Mouse (Mus musculus) adrenal gland, adult 18-20 months (tissue): ENCODE measurements around the gene Ddit4l. TPM values are rescaled to one million over a fixed set of nuclear protein-coding genes. Genes with fewer than 3 reads are reported as not detected.
A peak's percentile ranks its signal among the peaks of the same experiment; 100 is the strongest.
"Not testable (repeated sequence)": the region's sequence is repeated elsewhere in the genome, so short reads cannot be mapped to it uniquely, and the experiment has no call there.

Experiments
- DNase-seq, 2 experiments: peaks; one replicate each; pipeline ENCODE4 v3.0.0; 2021 to 2022; ENCODE audit warnings: low spot score in 2 of 2
- long read RNA-seq, 2 experiments: library from polyadenylated mRNA; stranded (forward); transcript quantifications; one replicate each; pipeline ENCODE4 v2.0.0; 2021
- total RNA-seq, 2 experiments: library from RNA; stranded (reverse); gene quantifications; 1 replicate in 1 of 2; 2 replicates in 1 of 2; pipeline ENCODE4 v1.2.3; 2021

Ddit4l gene
- total RNA-seq: 1 to 10 TPM in 1 of 2 experiments, under 1 TPM in 1; 0.70 to 1.1 TPM
- long read RNA-seq, experiment 1: 0 reads
- long read RNA-seq, experiment 2, transcript Ddit4l-201 (3 exons, 2,722 nt): major isoform, 12 of 13 reads
- long read RNA-seq, experiment 2, partial matches to known transcripts: 0 of 13 reads
- long read RNA-seq, experiment 2, other reads (novel, unspliced or antisense): 0 of 13 reads

GRCm38 (mm10) chr3:137621312-137621711 lies at the start of gene Ddit4l:
TSS of gene Ddit4l (plus strand) at chr3:137621612.
- not testable (repeated sequence) for DNase-seq

DNA sequence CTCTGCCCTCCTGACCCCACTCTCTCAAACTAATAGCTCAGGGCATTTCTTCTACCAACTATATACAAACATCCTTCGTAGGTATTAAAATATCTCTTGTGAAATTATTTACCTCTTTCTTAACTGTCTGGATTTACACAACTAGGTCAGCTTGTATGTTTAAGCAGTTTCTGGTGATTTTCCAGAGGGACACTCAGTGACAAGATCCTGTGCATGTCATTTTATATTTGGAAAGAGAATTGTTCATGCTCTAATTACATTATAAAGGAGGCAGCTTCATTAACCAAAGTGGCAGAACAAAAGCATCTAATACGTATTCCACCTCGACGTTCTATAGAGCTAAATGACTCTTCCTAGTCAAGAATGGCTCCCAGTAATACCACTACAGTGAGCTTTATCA lies 45.3 kb upstream of the Ddit4l start:
- no peak for DNase-seq

DNA sequence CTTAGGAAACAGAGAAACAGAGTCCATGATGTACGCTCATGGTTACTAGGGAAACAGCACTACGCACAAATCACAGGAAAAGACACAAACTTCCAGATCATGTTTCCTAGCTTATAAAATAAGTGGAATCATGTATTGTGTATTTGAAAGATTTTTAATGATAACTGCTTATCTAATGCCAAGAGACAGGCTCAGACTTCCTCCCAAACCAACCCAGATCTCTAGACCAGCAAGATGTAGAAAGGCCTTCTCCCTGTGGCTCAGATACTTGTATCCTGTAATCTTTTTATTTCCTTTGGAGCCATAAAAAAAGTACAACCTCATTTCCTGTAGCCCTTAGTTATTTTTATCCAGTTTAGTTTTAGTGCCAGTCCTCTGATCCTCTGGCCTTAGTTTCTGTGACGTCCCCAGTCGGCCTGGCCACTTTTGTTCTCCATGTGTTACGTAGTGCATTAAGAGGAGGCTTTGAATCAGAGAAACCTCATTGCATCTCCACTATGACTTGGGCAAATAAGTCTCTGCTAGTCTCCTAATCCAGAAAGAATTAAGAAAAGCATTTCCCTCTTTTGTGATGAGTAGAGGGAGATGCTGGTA lies 34.9 kb upstream of the Ddit4l start:
- no peak for DNase-seq

- DNase-seq: no peak
These were observed 31.6 kb upstream of the Ddit4l start for GRCm38 (mm10) chr3:137589811-137590210.

DNA sequence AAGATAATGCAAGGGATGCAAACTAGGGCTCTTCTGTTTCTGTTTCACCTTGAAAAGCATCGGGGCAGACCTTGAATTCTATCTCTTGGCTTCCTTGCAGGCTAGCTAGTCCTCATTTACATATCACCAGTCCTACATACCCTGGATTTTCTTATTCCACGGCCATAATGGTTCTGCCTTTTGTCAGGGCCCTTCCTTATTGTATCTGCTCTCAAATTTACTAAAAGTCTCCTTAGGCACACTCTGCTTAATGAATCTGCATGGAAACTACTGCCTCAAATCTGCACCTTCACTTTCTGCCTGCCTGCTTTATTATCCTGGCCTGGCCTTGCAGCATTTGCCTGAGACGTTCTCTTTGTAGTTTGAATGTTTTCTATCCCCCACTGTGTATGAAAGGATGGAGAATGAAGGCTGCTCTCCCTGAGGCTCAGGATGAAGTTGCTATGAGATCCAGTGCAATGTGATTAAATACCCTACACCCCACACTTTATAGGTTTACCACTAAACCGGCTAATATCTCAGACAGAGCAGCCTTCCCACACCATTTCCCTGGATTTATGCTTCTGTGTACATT lies 27.0 kb upstream of the Ddit4l start:
- DNase-seq: no peak

GRCm38 (mm10) chr3:137608918-137609435 lies 12.4 kb upstream of the Ddit4l start:
- no peak for DNase-seq

DNA sequence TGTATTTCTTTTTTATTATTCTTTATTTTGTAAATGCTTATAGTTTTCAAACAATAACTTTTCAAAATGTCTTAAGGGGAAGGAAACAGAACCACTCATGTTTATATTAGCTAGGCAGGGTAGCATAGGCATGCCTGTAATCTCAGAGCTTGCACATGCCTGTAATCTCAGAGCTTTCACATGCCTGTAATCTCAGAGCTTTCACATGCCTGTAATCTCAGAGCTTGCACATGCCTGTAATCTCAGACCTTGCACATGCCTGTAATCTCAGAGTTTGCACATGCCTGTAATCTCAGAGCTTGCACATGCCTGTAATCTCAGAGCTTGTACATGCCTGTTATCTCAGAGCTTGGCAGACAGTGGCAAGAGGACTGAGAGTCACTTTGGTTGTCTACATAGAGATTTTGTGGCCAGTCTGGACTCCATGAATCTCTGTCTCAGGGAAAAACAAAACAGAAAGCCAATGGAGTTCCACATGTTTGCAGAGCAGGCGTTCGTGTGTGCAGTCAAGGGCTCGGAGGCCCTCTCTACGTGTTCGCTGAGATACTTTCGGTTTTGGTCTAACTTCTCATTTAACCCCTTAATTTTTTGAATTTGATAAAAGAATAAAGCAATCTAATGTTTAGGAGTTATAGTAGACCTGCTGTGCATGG lies 10.8 kb upstream of the Ddit4l start:
- no peak for DNase-seq

- no peak for DNase-seq
These were observed 10.1 kb upstream of the Ddit4l start for GRCm38 (mm10) chr3:137611110-137611857.

GRCm38 (mm10) chr3:137611981-137612380 lies 9.4 kb upstream of the Ddit4l start:
- no peak for DNase-seq

- no peak for DNase-seq
These were observed 872 bp upstream of the Ddit4l start for GRCm38 (mm10) chr3:137620540-137620939.

DNA sequence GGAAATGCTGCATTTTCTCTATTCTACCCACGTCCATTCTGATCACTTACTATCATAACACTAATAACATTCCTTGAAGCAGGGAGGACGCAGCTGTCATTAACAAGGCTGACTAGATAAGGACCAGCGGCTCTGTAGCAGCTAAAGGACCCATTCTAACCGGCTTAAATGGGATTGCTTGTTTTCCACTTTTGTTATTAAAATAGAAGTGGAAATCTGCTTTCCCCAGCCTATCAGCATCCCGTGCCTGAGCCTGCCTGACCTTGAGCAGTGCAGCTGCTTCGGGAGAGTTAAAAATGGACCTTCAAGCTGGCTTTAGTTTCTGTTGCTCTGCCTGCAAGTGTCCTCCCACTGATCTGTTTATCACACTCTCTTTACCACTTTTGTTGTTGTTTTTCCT lies 679 bp downstream of the Ddit4l start:
- no peak for DNase-seq

- no peak for DNase-seq
These were observed 1.6 kb downstream of the Ddit4l start for GRCm38 (mm10) chr3:137622895-137623580.

DNA sequence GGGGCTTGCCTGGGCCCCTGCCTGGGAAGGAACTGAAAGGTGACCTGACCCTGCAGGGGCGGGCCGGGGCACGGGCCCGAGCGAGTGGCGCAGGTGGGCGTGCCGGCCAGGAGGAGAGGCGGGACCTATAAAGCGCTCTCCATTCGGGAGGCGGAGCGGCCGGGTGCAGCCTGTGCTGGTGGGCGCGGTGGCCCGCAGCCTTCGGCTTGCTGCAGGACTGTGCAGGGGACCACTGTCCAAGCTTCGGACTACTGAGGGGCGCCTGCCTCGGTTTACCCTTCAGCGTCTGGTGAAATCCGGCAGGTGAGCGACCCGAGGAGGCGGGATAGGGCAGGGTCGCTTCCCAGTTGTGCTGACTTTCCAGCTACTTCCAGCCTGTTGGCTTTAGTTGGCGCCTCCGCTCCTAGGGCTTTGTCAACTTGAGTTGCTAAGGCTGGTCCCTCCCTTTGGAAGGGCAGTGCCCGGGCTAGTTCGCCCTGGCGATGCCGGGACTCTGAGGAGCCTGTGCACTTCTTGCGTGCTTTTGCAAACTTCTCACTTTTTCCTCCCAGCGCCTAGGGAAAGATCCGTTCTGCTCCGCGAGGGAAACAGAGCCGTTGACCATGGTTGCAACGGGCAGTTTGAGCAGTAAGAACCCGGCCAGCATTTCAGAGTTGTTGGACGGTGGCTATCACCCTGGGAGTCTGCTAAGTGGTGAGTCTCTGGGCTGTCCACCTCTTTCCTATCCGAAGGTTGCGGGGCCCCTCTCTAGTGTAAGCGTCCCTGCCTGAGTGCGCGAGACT lies 2.4 kb downstream of the Ddit4l start:
- peak; percentile 34 to 51 for DNase-seq

DNA sequence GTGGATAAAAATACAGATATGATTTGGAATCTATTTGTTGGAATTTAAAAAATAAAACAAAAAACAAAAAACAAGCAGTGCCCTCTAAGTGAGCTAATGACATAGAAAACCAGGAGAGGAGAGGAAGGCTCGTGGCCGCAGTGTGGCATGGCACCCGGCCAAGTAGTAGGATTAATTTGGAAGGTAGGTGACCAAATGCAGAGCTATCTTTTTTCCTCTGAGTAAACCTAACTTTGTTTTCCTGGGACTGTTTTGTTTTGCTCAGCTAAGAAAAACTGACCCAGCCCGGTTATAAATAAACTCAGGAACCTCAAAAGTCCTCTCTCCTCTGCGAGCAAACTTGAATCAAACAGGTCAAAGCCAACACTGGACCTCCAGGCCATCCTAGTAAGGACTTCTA lies 3.6 kb downstream of the Ddit4l start:
- no peak for DNase-seq

- DNase-seq: no peak
These were observed 12.3 kb downstream of the Ddit4l start for GRCm38 (mm10) chr3:137633726-137634125.

GRCm38 (mm10) chr3:137636571-137636970 lies 15.2 kb downstream of the Ddit4l start:
- no peak for DNase-seq

DNA sequence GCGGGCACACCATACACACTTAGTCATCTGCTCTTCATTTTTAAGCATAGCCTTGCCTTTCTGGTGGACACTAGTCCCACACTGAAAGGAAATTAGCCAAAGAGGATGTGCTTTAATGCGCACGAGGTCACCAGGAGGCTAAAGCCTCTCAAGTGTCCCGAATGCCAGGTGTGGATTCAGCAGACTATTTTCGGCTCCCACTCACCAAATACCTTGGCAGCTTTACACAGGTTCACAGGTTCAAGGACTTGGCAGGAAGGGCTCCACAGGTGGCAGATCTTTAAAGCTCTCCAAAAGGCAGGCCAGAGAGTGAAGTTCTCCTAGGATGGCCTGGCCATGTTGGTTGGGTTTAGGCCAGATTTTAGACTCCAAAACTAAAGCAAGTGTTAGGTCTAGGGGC lies 19.8 kb downstream of the Ddit4l start:
- no peak for DNase-seq

GRCm38 (mm10) chr3:137642137-137642536 lies 20.7 kb downstream of the Ddit4l start:
- DNase-seq: no peak

- DNase-seq: no peak
These were observed 21.2 kb downstream of the Ddit4l start for GRCm38 (mm10) chr3:137642568-137642967.

GRCm38 (mm10) chr3:137644081-137644480 lies 22.7 kb downstream of the Ddit4l start:
- DNase-seq: no peak
